Mouse (Mus musculus) ES-E14 (cell line): ENCODE data around the gene Sh2b2. TPM values are rescaled to one million over a fixed set of nuclear protein-coding genes. Genes with fewer than 3 reads are reported as not detected.
A peak's percentile ranks its signal among the peaks of the same experiment; 100 is the strongest.

Experiments
- DNase-seq: peaks from one replicate; pipeline ENCODE4 v3.0.0-alpha.2; 2013; ENCODE audit warnings: low read depth, low spot score
- H3K27ac ChIP-seq: 2 replicates; pipeline ENCODE4 v1.5.1; 2012; ENCODE audit warnings: low read depth, mild to moderate bottlenecking, low read length, moderate library complexity, mixed read lengths; ENCODE audit not compliant: poor library complexity, insufficient read depth, severe bottlenecking
- H3K36me3 ChIP-seq: 2 replicates; pipeline ENCODE4 v1.6.1; 2012; ENCODE audit warnings: mild to moderate bottlenecking, low read length, moderate library complexity, mixed read lengths; ENCODE audit not compliant: control insufficient read depth, poor library complexity, insufficient read depth, severe bottlenecking
- H3K4me1 ChIP-seq, 2 experiments: fragments of 150-350 bp in 1 of 2; sonication (generic) in 1 of 2; 2 replicates each; pipeline ENCODE4 v1.6.1; 2012; ENCODE audit warnings: low read length in 2 of 2, mild to moderate bottlenecking in 1 of 2, mixed read lengths in 1 of 2; ENCODE audit not compliant: control insufficient read depth in 2 of 2, insufficient read depth in 2 of 2, poor library complexity in 1 of 2
- H3K4me3 ChIP-seq, 2 experiments: fragments of 150-350 bp in 1 of 2; sonication (generic) in 1 of 2; 2 replicates each; pipeline ENCODE4 v1.5.1; 2012; ENCODE audit warnings: low read length in 2 of 2, low read depth in 1 of 2, mild to moderate bottlenecking in 1 of 2, mixed read lengths in 1 of 2; ENCODE audit not compliant: insufficient read depth in 1 of 2, poor library complexity in 1 of 2, severe bottlenecking in 1 of 2
- H3K9ac ChIP-seq: 2 replicates; pipeline ENCODE4 v1.6.1; 2012; ENCODE audit warnings: low read depth, mild to moderate bottlenecking, low read length, mixed read lengths; ENCODE audit not compliant: poor library complexity, insufficient read depth, severe bottlenecking
- H3K9me3 ChIP-seq: fragments of 150-350 bp; sonication (generic); 2 replicates; pipeline ENCODE4 v1.6.1; 2012; ENCODE audit warnings: low read depth, mild to moderate bottlenecking, low read length; ENCODE audit not compliant: control insufficient read depth, insufficient read depth
- CHD2 ChIP-seq: IDR thresholded peaks from 2 replicates; pipeline ENCODE4 v1.6.1; 2014; ENCODE audit warnings: mild to moderate bottlenecking, low read depth, low read length, inconsistent platforms
- HCFC1 ChIP-seq: IDR thresholded peaks from 2 replicates; pipeline ENCODE4 v1.6.1; 2012; ENCODE audit warnings: low read length, inconsistent platforms, borderline replicate concordance; ENCODE audit not compliant: insufficient read depth
- MAFK ChIP-seq: IDR thresholded peaks from 2 replicates; pipeline ENCODE4 v1.6.1; 2014; ENCODE audit warnings: mild to moderate bottlenecking, low read depth, low read length, inconsistent platforms; ENCODE audit not compliant: insufficient read depth
- ZC3H11A ChIP-seq: IDR thresholded peaks from 2 replicates; pipeline ENCODE4 v1.6.1; 2012; ENCODE audit warnings: low read depth, mild to moderate bottlenecking, inconsistent platforms, low read length, borderline replicate concordance
- ZNF384 ChIP-seq: IDR thresholded peaks from 2 replicates; pipeline ENCODE4 v1.6.1; 2012; ENCODE audit warnings: low read depth, low read length, inconsistent platforms
- in situ Hi-C, 2 experiments: fragments of 600-800 bp; cut with MboI; formaldehyde crosslinking; loops; one replicate each; pipeline ENCODE4 v1.15.1; 2025; ENCODE audit warnings: low sequenced_read_pairs in 2 of 2, inconsistent platforms in 1 of 2; ENCODE audit not compliant: unreplicated experiment in 2 of 2
- total RNA-seq: library from RNA; depleted of rRNA; stranded (reverse); fragments of 300-350 nt; gene quantifications from 2 replicates; pipeline ENCODE4 v1.2.3, GENCODE M21; 2012

Sh2b2 gene
- total RNA-seq, 1 experiment: 3.3 TPM

DNA sequence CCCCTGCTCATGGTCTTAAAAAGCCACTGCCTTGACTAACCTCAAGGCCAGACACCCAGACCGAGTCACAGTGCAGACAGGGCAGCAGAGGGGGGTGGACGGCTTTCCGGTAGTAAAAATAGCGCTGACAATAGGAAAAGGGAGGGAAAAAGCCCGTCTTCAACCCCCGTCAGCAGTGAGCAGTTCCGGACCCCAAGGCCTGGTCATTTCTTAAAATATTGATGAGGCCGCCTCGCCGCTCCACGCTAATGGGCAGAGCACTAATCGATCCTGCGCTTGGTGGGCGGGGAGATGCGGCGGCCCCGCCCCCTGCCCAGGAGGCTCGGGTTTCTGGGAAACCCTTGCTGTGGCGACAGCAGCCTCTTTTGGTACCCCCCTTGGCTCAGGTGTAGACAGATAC is 8.7 kb downstream of the Sh2b2 start:
- Histone ChIP-seq H3K4me1 (peaks cover 0 to 6% of the 10 kb centered on the region in 2 experiments; a peak in 1 of 4 replicates), H3K4me3 (peak overlapping the region; percentile 30 to 45), H3K9ac (no peak overlapping the region), H3K27ac (no peak overlapping the region), H3K9me3 (no peaks in the 10 kb centered on the region), H3K36me3 (no peaks in the 10 kb centered on the region)
- DNase-seq: no peak
- TF ChIP-seq HCFC1 (no peak), CHD2 (no peak), MAFK (no peak), ZNF384 (no peak), ZC3H11A (no peak)
- in situ Hi-C loops: no loop called here

DNA sequence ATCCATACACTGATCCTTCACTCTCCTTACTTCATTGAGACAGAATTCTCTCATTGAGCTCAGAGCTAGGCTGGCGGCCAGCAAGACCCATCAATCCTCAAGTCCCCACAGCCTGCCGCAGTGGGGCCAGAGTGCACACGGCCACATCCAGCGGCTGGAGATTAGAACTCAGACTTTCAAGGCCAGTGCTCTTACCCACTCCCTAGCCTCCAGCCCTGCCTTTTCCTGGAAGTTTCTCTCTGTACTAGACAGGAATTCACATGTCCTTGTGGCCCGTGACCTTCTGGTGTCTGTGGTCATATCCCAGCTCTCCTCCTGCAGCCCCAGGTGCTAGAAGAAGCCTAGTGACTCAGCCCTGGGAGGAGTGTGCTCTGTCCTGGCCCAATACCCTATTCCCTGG is 9.7 kb downstream of the Sh2b2 start:
- no peak for TF ChIP-seq ZNF384
- TF ChIP-seq ZC3H11A: no peak
- no peak for TF ChIP-seq CHD2
- no peak for TF ChIP-seq HCFC1
- no peak for TF ChIP-seq MAFK
- no peak for DNase-seq
- Histone ChIP-seq H3K4me3 (no peak overlapping the region), H3K4me1 (peaks cover 0 to 7% of the 10 kb centered on the region in 2 experiments; a peak in 1 of 4 replicates), H3K27ac (no peak overlapping the region), H3K9me3 (no peaks in the 10 kb centered on the region), H3K9ac (no peak overlapping the region), H3K36me3 (no peaks in the 10 kb centered on the region)
- in situ Hi-C loops: no loop called here

DNA sequence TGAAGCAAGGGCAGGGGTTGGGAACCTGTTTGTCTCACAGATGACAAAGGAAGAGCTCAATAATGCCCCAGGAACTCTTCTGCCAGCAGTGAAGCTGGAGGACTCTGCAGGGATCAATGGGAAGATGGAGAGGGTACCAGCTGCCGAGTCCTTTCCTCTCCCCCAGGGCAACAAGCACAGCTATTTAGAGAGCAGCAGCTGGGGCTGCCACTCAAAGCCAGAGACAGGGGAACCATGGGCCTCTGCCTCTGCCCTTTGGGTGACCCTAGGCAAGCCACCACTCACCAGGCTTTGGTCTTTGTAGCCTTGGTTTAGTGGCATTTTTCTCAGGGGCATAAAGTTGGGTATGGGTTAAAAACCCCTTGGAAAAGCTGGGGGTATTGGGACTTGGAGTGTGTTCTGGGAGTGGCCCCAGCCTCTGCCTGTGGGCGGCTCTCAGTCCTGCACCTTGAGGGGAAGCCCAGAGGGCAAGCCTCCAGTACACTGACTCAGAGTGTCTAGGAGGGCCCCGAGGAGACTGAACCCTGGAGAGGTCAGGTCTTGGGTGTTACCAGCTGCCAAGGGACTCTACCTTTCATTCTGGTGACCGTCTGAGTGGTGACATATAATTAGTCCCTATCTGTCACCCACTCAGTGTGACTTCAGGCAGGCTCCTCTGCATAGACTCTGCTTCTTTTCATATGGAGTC is 15.9 kb downstream of the Sh2b2 start:
- in situ Hi-C loops: no loop called here
- TF ChIP-seq CHD2 (no peak), ZC3H11A (no peak), HCFC1 (no peak), MAFK (no peak), ZNF384 (no peak)
- Histone ChIP-seq H3K36me3 (no peaks in the 10 kb centered on the region), H3K4me1 (peaks cover 0 to 2% of the 10 kb centered on the region in 2 experiments; a peak in 1 of 4 replicates), H3K9me3 (no peaks in the 10 kb centered on the region), H3K9ac (no peak overlapping the region), H3K4me3 (no peak overlapping the region), H3K27ac (no peak overlapping the region)
- no peak for DNase-seq

DNA sequence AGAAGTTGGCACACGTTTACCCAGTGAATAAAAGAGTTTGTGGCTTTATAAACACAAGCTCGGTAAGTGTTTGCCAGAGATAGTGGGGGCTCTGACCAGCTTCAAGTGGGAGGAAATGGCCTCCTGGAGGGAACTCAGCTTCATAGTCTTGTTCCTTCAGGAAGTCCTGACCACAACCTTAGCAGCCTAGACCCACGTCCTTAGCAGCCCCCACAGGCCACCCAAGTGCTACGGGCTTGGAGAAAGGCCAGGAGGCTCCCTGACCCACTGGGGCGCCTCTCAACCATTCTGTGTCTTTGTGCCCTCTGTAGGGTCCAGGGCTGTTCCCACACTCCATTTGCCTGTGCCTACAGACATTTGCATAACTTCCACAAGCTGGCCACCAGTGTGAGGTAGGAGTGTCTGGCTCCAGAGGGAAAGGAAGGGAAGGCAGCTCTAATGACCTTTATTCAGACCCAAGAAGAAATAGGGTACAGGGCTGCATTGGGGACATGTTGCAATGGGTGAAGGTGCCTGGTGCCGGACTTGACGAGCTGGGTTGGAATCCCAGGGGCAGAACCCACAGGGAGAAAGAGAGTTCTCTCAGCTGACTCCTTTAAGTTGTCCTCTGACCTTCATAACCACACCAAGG is 20.0 kb downstream of the Sh2b2 start:
- no peak overlapping the region for H3K27ac ChIP-seq
- no peaks in the 10 kb centered on the region for H3K36me3 ChIP-seq
- no peak overlapping the region for H3K9ac ChIP-seq
- in situ Hi-C loops: no loop called here
- H3K4me3 ChIP-seq: no peak overlapping the region
- DNase-seq: no peak
- H3K9me3 ChIP-seq: no peaks in the 10 kb centered on the region
- no peaks in the 10 kb centered on the region for H3K4me1 ChIP-seq
- no peak for TF ChIP-seq MAFK
- TF ChIP-seq CHD2: no peak
- TF ChIP-seq HCFC1: no peak
- TF ChIP-seq ZC3H11A: no peak
- TF ChIP-seq ZNF384: no peak

DNA sequence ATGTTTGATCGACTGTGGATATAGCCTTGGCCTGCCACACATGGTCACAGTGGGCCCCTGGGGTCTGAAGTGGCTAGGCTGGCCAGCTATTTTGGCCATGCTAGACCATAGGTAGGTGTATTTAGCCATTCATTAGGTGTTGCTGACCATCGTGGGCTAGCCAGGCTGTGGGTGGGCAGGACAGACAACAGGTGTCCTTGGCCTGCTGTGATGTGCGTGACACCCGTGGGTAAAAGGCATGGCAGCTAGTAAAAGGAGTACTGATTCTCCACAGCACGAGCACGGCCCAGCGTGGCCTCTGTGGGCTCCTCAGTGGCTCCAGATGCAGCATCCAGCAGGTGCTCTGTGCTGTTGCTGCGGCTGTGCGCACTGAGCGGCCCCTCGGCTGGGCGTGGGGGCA is 27.8 kb downstream of the Sh2b2 start:
- no peak overlapping the region for H3K9ac ChIP-seq
- TF ChIP-seq MAFK (no peak), ZNF384 (no peak), HCFC1 (no peak), ZC3H11A (no peak), CHD2 (no peak)
- H3K36me3 ChIP-seq: no peaks in the 10 kb centered on the region
- in situ Hi-C loops: no loop called here
- no peaks in the 10 kb centered on the region; a peak in 1 of 4 replicates for H3K4me1 ChIP-seq
- peak overlapping the region; percentile 32 to 35; a peak in 3 of 4 replicates for H3K4me3 ChIP-seq
- H3K27ac ChIP-seq: no peak overlapping the region
- H3K9me3 ChIP-seq: no peaks in the 10 kb centered on the region
- DNase-seq: no peak
